Mouse (Mus musculus) heart, postnatal 25 days (tissue): ENCODE results near the gene Fbxo28. TPM values are rescaled to one million over a fixed set of nuclear protein-coding genes. Genes with fewer than 3 reads are reported as not detected.

Source experiments
- total RNA-seq, 2 experiments: library from RNA; stranded (reverse); gene quantifications; 2 replicates each; pipeline ENCODE4 v1.2.3; 2021

The Fbxo28 gene
- total RNA-seq, 2 experiments from 2014 or later: 21.3 to 21.5 TPM

Other genes with a start within 250 kb of the Fbxo28 start
- gene Srp9, start 216.9 kb downstream of the Fbxo28 start, total RNA-seq: 10 to 100 TPM; 39.8 to 42.7 TPM
- not detected for gene Vmn1r1, start 177.1 kb downstream of the Fbxo28 start, total RNA-seq
- 10 to 100 TPM; 54.9 to 60.7 TPM for gene Degs1, start 58.8 kb downstream of the Fbxo28 start, total RNA-seq
- gene Trp53bp2, start 67.5 kb upstream of the Fbxo28 start, total RNA-seq: 10 to 100 TPM; 10.4 to 11.0 TPM
- 10 to 100 TPM; 63.3 to 73.1 TPM for gene Capn2, start 176.0 kb upstream of the Fbxo28 start, total RNA-seq
- gene Capn8, start 223.4 kb upstream of the Fbxo28 start, total RNA-seq: not detected